Mouse (Mus musculus) mouse embryonic stem cell (cell line): ENCODE data around the gene Sox6.

Source experiments
- in situ Hi-C, 2 experiments: fragments of 300-500 bp; cut with MboI; formaldehyde crosslinking; loops; 1 replicate in 1 of 2; 3 replicates in 1 of 2; pipeline ENCODE4 v1.14.3; 2019 to 2020; ENCODE audit warnings: low sequenced_read_pairs in 2 of 2, low pct_unique_long_range_greater_than_20kb in 1 of 2, mixed read lengths in 1 of 2; ENCODE audit not compliant: unreplicated experiment in 1 of 2

Sox6 gene

GRCm38 (mm10) chr7:115794139-115794858 lies 244.3 kb downstream of the Sox6 start:
- in situ Hi-C loops: no loop called here

- in situ Hi-C loops: no loop called here
Observed at GRCm38 (mm10) chr7:115792841-115793240, 245.8 kb downstream of the Sox6 start.

GRCm38 (mm10) chr7:115789116-115789823 lies 249.3 kb downstream of the Sox6 start:
- in situ Hi-C loops: no loop called here

- in situ Hi-C loops: no loop called here
Observed at GRCm38 (mm10) chr7:115783982-115784917, 254.3 kb downstream of the Sox6 start.

GRCm38 (mm10) chr7:115780148-115780547 lies 258.4 kb downstream of the Sox6 start:
- in situ Hi-C loops: no loop called here

DNA sequence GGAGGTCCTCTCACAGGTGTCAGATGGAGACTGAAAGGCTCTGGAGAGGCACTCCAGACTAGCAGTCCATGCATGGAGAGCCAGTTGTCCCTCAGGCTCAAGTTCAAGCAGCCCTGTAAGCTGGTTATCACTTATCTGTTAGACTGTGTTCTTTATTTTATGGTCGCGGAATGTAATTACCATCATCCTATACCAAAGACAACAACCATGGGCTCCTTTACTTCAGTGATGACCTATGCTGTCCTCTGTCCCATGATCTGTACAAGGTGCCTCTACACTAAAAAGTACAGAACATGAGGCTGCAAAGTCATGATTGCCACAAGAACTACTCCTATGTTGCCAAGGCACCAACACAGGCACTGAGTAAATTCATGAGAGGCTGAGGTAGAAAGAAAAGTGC lies 259.1 kb downstream of the Sox6 start:
- in situ Hi-C loops: no loop called here

GRCm38 (mm10) chr7:115776736-115777135 lies 261.9 kb downstream of the Sox6 start:
- in situ Hi-C loops: no loop called here

DNA sequence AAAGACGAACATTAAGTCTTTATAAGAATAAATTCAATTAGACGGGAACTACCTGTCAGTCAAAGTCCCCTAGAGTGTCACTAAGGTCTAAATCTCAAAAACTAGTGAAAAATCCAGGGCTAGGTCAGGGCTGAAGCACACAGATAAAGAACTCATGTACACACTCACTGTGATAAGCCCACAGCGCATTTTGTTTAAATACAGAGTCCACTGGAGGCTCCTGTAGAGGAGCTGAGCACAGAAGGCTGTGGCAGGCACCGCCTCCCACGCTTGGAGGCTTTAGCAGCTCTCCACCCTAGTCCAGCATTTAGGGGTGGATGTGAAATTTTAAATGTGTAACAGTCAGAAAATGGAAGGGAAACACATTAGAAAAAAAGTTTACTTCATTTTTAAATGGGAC lies 262.3 kb downstream of the Sox6 start:
- in situ Hi-C loops: no loop called here

DNA sequence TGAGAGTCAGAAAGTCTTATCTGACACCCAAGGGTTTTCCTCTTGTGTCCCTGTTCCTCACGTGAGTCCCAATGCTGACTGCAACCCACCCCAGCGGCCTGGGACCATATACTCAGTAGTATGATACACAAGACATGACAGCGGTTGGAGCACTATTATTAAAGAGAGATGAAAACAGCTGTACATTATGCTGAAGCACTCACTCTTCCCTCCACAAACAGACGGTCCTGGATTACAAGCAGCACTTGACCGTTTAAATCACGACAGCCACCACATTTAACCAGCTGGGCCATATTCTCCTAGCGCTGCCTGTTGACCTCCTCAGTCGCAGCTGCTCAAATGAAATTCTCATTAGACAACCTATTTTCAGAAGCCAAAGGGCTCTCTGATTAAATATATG lies 272.3 kb downstream of the Sox6 start:
- in situ Hi-C loops: no loop called here

DNA sequence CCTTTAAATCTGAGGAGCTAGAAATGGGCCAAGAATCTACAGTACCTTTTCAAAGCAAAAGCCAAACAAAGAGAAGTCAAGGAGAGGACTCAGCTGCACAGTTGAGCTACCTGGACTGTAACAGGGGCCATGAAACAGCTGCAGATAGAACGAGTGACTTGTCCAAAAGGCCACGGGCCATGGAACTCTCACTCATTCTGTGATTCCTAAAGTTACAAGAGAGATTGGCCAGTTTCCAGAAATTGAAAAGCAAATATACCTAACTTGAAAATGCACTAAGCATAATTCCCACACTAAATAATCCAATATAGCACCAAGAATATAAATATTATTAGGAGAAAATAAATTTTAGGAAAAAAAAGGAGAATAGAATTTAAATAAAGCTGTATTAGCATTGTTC lies 274.7 kb downstream of the Sox6 start:
- in situ Hi-C loops: no loop called here

- in situ Hi-C loops: no loop called here
Observed at GRCm38 (mm10) chr7:115758172-115758571, 280.4 kb downstream of the Sox6 start.

- in situ Hi-C loops: no loop called here
Observed at GRCm38 (mm10) chr7:115755272-115755671, 283.3 kb downstream of the Sox6 start.

DNA sequence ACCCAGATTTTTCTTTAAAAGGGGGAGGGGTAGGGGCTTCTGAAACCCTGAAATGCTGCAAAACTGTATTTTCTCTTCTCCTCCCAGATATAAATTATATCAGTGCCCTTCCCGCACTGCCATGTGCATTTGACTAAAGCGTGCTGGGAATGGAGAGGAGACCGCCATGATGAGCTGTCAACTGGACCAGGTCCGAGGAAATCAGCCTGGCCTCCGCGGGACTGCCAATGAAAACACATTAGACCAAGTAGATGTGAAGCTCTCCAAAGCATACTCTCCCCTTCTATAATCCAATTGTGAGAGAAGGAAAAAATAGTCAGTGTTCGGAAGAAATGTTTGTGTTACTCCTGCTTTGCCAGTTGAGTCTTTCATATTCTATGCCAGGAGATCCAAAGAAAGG lies 284.4 kb downstream of the Sox6 start:
- in situ Hi-C loops: no loop called here

DNA sequence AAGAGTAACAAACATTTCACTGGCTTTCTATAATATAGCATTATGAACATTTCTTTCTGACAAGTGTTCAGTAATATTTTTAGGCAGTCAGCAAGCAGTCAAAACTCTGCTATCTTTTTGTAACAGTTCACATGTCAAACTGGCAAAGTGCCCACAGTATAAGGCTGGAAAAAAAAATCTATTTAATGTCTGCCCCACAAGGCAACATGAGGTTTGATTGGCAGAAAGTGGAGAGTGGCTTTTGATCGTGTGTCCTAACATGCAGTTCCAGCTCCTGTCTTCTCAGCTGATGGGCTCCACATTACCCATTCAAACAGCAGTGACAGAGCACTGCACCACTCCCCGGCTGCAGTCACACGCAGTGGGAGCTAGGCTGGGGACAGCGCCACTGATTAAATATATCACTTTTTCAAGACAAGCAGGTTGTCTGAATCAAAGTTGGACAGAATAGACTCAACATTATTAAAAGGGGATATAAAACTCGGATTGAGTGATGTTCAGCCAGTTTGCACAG lies 286.4 kb downstream of the Sox6 start:
- in situ Hi-C loops: no loop called here

GRCm38 (mm10) chr7:115751083-115751482 lies 287.5 kb downstream of the Sox6 start:
- in situ Hi-C loops: no loop called here

DNA sequence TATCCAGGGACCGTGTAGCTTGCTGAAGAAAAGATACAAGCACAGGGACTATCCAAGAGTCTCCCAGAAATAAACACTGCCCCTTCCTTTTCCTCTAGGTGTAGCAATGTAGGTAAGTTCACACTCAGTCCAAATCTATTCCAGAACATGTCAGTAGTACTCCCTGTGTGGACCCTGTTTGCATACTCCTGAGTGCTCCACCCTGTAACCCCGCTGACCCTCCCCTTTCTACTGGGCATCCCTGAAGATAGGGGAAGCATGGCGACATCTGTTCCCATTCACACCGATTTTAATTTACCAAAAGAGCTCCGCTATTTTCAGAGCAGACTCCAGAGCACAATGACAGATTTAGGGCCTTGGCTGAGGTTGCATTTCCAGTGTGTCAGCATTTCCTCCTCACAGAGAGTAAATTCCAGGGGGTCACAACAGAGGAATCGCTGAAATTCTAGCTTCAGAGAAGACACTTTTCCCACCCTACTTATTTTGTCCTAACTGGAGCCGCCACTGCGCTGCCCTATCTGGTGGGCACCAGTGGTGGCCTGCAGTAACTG lies 288.2 kb downstream of the Sox6 start:
- in situ Hi-C loops: no loop called here

GRCm38 (mm10) chr7:115747541-115747940 lies 291.1 kb downstream of the Sox6 start:
- in situ Hi-C loops: no loop called here

- in situ Hi-C loops: no loop called here
Observed at GRCm38 (mm10) chr7:115745672-115746253, 292.8 kb downstream of the Sox6 start.
